Mouse (Mus musculus) MEL-GATA-1-ER (cell line): Measurements from ENCODE around the gene Gm20388.
A peak's percentile ranks its signal among the peaks of the same experiment; 100 is the strongest.

Experiments used
- DNase-seq: peaks from one replicate; pipeline ENCODE4 v3.0.0-alpha.2; 2012; ENCODE audit warnings: low read depth; ENCODE audit errors: extremely low read depth

Gm20388 gene

GRCm38 (mm10) chr8:121525111-121525818 is 1614.6 kb downstream of the Gm20388 start:
- DNase-seq, result no peak

GRCm38 (mm10) chr8:121526811-121527550 is 1616.3 kb downstream of the Gm20388 start:
- no peak for DNase-seq

GRCm38 (mm10) chr8:121527751-121528150 is 1617.1 kb downstream of the Gm20388 start:
- no peak for DNase-seq

- no peak for DNase-seq
Observed at GRCm38 (mm10) chr8:121528790-121529189, 1618.1 kb downstream of the Gm20388 start.

GRCm38 (mm10) chr8:121530639-121531038 is 1620.0 kb downstream of the Gm20388 start:
- no peak for DNase-seq

GRCm38 (mm10) chr8:121532381-121532780 is 1621.7 kb downstream of the Gm20388 start:
- no peak for DNase-seq

GRCm38 (mm10) chr8:121541862-121542261 is 1631.2 kb downstream of the Gm20388 start:
- DNase-seq, result no peak

- DNase-seq, result no peak
Observed at GRCm38 (mm10) chr8:121542901-121543300, 1632.3 kb downstream of the Gm20388 start.

GRCm38 (mm10) chr8:121544276-121544785 is 1633.7 kb downstream of the Gm20388 start, which contains the start of gene 1700018B08Rik:
TSS of gene 1700018B08Rik (minus strand) at chr8:121544320.
- no peak for DNase-seq

GRCm38 (mm10) chr8:121544936-121545335 is 1634.3 kb downstream of the Gm20388 start:
- no peak for DNase-seq

GRCm38 (mm10) chr8:121547132-121547531 is 1636.5 kb downstream of the Gm20388 start:
- peak; percentile 35 for DNase-seq

- no peak for DNase-seq
Observed at GRCm38 (mm10) chr8:121550056-121550455, 1639.4 kb downstream of the Gm20388 start.

- DNase-seq, result no peak
Observed at GRCm38 (mm10) chr8:121551065-121551985, 1640.7 kb downstream of the Gm20388 start.

GRCm38 (mm10) chr8:121552506-121552905 is 1641.9 kb downstream of the Gm20388 start:
- no peak for DNase-seq

- no peak for DNase-seq
Observed at GRCm38 (mm10) chr8:121553831-121554475, 1643.3 kb downstream of the Gm20388 start.

GRCm38 (mm10) chr8:121557746-121558145 is 1647.1 kb downstream of the Gm20388 start:
- DNase-seq, result no peak

GRCm38 (mm10) chr8:121558538-121558937 is 1647.9 kb downstream of the Gm20388 start:
- no peak for DNase-seq

- DNase-seq, result no peak
Observed at GRCm38 (mm10) chr8:121559801-121560200, 1649.2 kb downstream of the Gm20388 start.

- DNase-seq, result no peak
Observed at GRCm38 (mm10) chr8:121560432-121561100, 1649.9 kb downstream of the Gm20388 start.

GRCm38 (mm10) chr8:121561636-121562345 is 1651.2 kb downstream of the Gm20388 start:
- no peak for DNase-seq
